Mouse (Mus musculus): ENCODE data around the gene Acer1.
"Not testable (repeated sequence)": the region's sequence is repeated elsewhere in the genome, so short reads cannot be mapped to it uniquely, and the experiment has no call there.

The Acer1 gene

GRCm38 (mm10) chr17:56936731-56937130, 45.2 kb downstream of the Acer1 start:
- DNase-seq: no peak

GRCm38 (mm10) chr17:56935363-56936131, 46.4 kb downstream of the Acer1 start, which contains the start of gene Mllt1:
Gene Mllt1, minus strand, starts transcription at chr17:56935415.
- peak; percentile 98 for DNase-seq

- no peak for DNase-seq
Measured at GRCm38 (mm10) chr17:56934545-56935330, 47.2 kb downstream of the Acer1 start.

GRCm38 (mm10) chr17:56933395-56933794, 48.5 kb downstream of the Acer1 start:
- DNase-seq: no peak

- DNase-seq: no peak
Measured at GRCm38 (mm10) chr17:56930026-56930425, 51.9 kb downstream of the Acer1 start.

- no peak for DNase-seq
Measured at GRCm38 (mm10) chr17:56929530-56929929, 52.4 kb downstream of the Acer1 start.

- DNase-seq: no peak
Measured at GRCm38 (mm10) chr17:56929101-56929500, 52.8 kb downstream of the Acer1 start.

GRCm38 (mm10) chr17:56925998-56926397, 55.9 kb downstream of the Acer1 start:
- no peak for DNase-seq

- no peak for DNase-seq
Measured at GRCm38 (mm10) chr17:56919725-56920124, 62.2 kb downstream of the Acer1 start.

- DNase-seq: no peak
Measured at GRCm38 (mm10) chr17:56917166-56917565, 64.8 kb downstream of the Acer1 start.

- no peak for DNase-seq
Measured at GRCm38 (mm10) chr17:56913444-56913843, 68.5 kb downstream of the Acer1 start.

- DNase-seq: no peak
Measured at GRCm38 (mm10) chr17:56913023-56913422, 68.9 kb downstream of the Acer1 start.

- not testable (repeated sequence) for DNase-seq
Measured at GRCm38 (mm10) chr17:56909764-56910163, 72.2 kb downstream of the Acer1 start.

GRCm38 (mm10) chr17:56907887-56908286, 74.0 kb downstream of the Acer1 start:
- no peak for DNase-seq

- DNase-seq: no peak
Measured at GRCm38 (mm10) chr17:56907096-56907495, 74.8 kb downstream of the Acer1 start.

GRCm38 (mm10) chr17:56906166-56906565, 75.8 kb downstream of the Acer1 start:
- DNase-seq: no peak

Measured in cerebellum, adult 11 months (tissue).